Mouse (Mus musculus) neural tube, embryonic 11.5 days (tissue): ENCODE data around the gene Mgat4b. TPM values are rescaled to one million over a fixed set of nuclear protein-coding genes. Genes with fewer than 3 reads are reported as not detected.
A peak's percentile ranks its signal among the peaks of the same experiment; 100 is the strongest.

ENCODE experiments used
- ATAC-seq: fragments of 200-750 bp; cut with Nextera tagmentation; 2 replicates; pipeline ENCODE4 v1.8.0; 2017; ENCODE audit warnings: moderate number of reproducible peaks, mild to moderate bottlenecking, moderate TSS enrichment, moderate library complexity; ENCODE audit not compliant: insufficient read depth, low FRiP score, low TSS enrichment
- DNase-seq: peaks from one replicate; pipeline ENCODE4 v3.0.0-alpha.2; 2015; ENCODE audit warnings: low spot score
- H3K27ac ChIP-seq: fragments of 300-500 bp; sonication (generic); 2 replicates; pipeline ENCODE4 v1.5.1; 2014; ENCODE audit warnings: low read depth, mild to moderate bottlenecking, low read length
- H3K27me3 ChIP-seq: fragments of 300-500 bp; sonication (generic); 2 replicates; pipeline ENCODE4 v1.6.1; 2014; ENCODE audit warnings: mild to moderate bottlenecking, low read length, mixed read lengths; ENCODE audit not compliant: control insufficient read depth, insufficient read depth
- H3K36me3 ChIP-seq: fragments of 300-500 bp; sonication (generic); 2 replicates; pipeline ENCODE4 v1.6.1; 2014; ENCODE audit warnings: mild to moderate bottlenecking, low read length, moderate library complexity, mixed read lengths; ENCODE audit not compliant: control insufficient read depth, insufficient read depth
- H3K4me1 ChIP-seq: fragments of 300-500 bp; sonication (generic); 2 replicates; pipeline ENCODE4 v1.6.1; 2014; ENCODE audit warnings: low read length, mixed read lengths; ENCODE audit not compliant: control insufficient read depth, insufficient read depth
- H3K4me2 ChIP-seq: fragments of 300-500 bp; sonication (generic); 2 replicates; pipeline ENCODE4 v1.6.1; 2014; ENCODE audit warnings: low read depth, mild to moderate bottlenecking, moderate library complexity
- H3K4me3 ChIP-seq: fragments of 300-500 bp; sonication (generic); 2 replicates; pipeline ENCODE4 v1.5.1; 2014; ENCODE audit warnings: low read depth, low read length
- H3K9ac ChIP-seq: fragments of 300-500 bp; sonication (generic); 2 replicates; pipeline ENCODE4 v1.6.1; 2014; ENCODE audit warnings: mild to moderate bottlenecking, low read length
- H3K9me3 ChIP-seq: fragments of 300-500 bp; sonication (generic); 2 replicates; pipeline ENCODE4 v1.6.1; 2016; ENCODE audit warnings: low read length; ENCODE audit not compliant: control insufficient read depth
- WGBS: fragments of 180-500 bp; shearing (Covaris S2); extraction: QIAGEN DNeasy Blood & Tissue Kit; methylation state at CpG from one replicate; pipeline ENCODE4 v1.1.7; 2014; 5-methylcytosine and 5-hydroxymethylcytosine counted together
- polyA plus RNA-seq: library from polyadenylated mRNA; unstranded; fragments of >200 nt; fragmentation: Nextera tagmentation; extraction: Ambion mirVana; gene quantifications from 2 replicates; pipeline ENCODE4 v1.2.1, GENCODE M21; 2014

Gene Mgat4b
- polyA plus RNA-seq, 1 experiment from 2014 or later, result 25.1 TPM

DNA sequence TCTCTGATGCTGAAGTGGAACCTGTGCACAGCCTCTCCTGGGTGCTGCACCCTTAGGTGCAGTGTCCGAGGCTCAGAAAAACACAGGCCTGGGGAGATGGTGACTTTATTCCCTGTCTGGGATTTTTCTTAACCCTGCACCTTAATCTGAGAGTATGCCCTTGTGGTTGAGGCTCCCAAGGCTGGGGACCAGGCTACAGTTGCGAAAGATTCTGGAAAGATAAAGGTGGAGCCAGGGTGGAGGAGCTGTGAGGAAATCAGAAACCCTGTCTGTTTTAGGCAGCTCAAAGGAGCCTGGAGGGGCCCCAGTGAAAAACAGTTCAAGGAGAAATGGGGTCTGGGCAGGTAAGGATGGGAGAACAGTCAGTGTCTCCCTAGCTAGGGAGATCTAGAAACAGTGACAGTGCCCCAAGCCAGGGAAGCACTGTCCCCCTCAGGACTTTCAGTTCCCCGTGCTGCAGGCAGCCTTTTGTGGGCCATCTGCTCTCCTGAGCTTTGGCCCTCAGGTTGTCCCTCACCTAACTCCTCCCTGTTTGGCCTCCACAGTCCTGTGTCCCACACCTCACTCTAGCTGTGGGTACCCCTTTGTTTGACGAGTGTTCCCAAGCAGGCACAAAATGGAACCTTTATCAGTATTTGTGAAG is 6.2 kb downstream of the Mgat4b start:
- Histone ChIP-seq H3K4me2 (no peak overlapping the region), H3K27ac (no peak overlapping the region), H3K4me3 (no peak overlapping the region), H3K9me3 (no peaks in the 10 kb centered on the region), H3K36me3 (no peaks in the 10 kb centered on the region), H3K4me1 (no peaks in the 10 kb centered on the region), H3K9ac (no peak overlapping the region), H3K27me3 (no peaks in the 10 kb centered on the region)
- ATAC-seq, result no peak
- 62% methylated on average over 4 of the region's 4 CpGs for WGBS
- DNase-seq, result no peak

- no peaks in the 10 kb centered on the region for H3K9me3 ChIP-seq
- H3K36me3 ChIP-seq, result no peaks in the 10 kb centered on the region
- WGBS, result 68% methylated on average over 4 of the region's 4 CpGs
- ATAC-seq (no peak), DNase-seq (no peak)
- H3K4me2 ChIP-seq, result no peak overlapping the region
- no peaks in the 10 kb centered on the region for H3K4me1 ChIP-seq
- H3K9ac ChIP-seq, result no peak overlapping the region
- no peak overlapping the region for H3K27ac ChIP-seq
- no peak overlapping the region for H3K4me3 ChIP-seq
- H3K27me3 ChIP-seq, result no peaks in the 10 kb centered on the region
Observed at GRCm38 (mm10) chr11:50217811-50218210, 7.1 kb downstream of the Mgat4b start.

- ATAC-seq (no peak), DNase-seq (no peak)
- H3K27me3 ChIP-seq, result no peaks in the 10 kb centered on the region
- H3K27ac ChIP-seq, result no peak overlapping the region
- no peak overlapping the region for H3K9ac ChIP-seq
- no peaks in the 10 kb centered on the region for H3K36me3 ChIP-seq
- peaks cover 3% of the 10 kb centered on the region; the same call in 1 of the 2 replicates for H3K4me1 ChIP-seq
- H3K4me3 ChIP-seq, result no peak overlapping the region
- 46% methylated on average over 2 of the region's 2 CpGs for WGBS
- no peak overlapping the region for H3K4me2 ChIP-seq
- no peaks in the 10 kb centered on the region for H3K9me3 ChIP-seq
Observed at GRCm38 (mm10) chr11:50219833-50220232, 9.1 kb downstream of the Mgat4b start.

DNA sequence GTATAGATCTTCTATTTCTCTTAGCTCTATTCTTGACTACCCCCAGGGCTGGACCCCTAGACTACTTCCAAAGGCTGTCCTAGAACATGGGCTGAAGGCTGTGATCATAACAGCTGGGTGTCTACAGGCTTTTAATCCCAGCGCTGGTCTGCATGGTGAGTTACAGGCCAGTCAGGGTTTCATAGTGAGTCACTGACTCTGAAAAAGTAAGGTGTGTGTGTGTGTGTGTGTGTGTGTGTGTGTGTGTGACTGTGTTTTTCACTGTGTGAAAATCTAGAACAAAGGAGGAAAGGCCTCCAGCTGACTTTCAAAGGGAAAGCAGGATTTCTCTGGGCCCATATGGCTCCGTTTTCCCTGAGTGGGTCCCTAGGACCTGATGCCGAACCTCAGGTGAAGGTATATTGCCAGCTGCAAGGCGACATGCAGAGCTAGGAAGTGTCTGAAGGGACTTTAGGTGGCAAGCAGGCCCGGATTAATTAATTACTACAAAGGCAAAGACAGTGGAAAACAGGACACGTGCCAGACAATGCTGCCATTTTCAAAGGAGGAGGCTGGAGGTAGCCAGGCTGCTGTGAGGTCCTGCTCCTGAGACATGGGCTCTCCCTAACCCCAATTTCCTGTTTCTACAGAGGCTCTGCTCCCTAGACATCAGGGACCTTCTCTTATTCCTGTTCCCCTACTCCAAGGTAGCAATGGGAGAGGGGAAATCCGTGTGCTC is 12.0 kb downstream of the Mgat4b start:
- no peak for DNase-seq
- ATAC-seq, result no peak
- Histone ChIP-seq H3K4me3 (no peak overlapping the region), H3K4me2 (no peak overlapping the region), H3K9ac (no peak overlapping the region), H3K36me3 (no peaks in the 10 kb centered on the region), H3K27me3 (no peaks in the 10 kb centered on the region), H3K9me3 (no peaks in the 10 kb centered on the region), H3K4me1 (peaks cover 10% of the 10 kb centered on the region), H3K27ac (no peak overlapping the region)
- 61% methylated on average over 7 of the region's 7 CpGs for WGBS

DNA sequence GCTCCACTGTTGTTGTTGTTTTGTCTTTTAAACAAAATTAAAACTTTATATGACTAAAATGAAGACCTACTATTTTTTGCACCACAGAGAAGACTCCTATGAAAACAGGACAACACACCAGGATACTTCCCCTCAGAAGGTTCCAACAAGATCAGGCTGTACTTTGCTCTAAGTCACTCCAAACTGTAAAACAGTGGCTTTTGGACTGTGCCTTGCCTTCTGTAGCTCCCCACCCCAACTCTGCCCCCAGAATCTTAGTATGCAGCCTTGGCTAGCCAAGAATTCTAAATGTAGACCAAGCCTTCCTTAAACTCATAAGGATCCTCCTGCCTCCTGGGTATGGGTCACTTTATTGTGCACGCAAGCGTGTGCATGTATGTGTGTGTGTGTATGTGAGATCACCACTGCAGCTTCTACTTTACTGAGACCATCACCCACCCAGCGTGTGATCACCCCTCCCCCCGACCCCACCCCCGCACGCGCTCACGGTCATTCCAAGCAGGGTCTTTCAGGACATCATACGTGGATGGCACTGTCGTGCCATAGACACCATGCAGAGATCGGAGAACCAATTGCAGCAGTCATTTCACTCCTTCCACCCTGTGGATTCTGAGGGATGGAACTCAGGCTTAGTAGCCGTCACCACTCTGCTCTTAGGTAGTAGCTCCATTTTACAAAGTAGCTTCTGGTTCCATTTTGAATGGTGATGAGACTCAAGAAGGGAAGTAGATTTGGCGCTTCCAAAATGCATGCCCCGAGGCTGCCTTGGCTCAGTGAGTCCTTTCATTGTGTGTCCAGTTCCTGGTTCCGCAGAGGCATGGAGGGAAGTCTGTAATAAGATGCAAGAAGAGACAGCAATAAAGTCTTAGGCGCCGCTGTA is 13.3 kb downstream of the Mgat4b start:
- ATAC-seq (peak; percentile 27; the same call in 1 of the 2 replicates), DNase-seq (no peak)
- peaks cover 17% of the 10 kb centered on the region for H3K4me1 ChIP-seq
- H3K27ac ChIP-seq, result peak overlapping the region; percentile 37
- no peaks in the 10 kb centered on the region for H3K36me3 ChIP-seq
- H3K4me2 ChIP-seq, result peak overlapping the region; percentile 97
- H3K9me3 ChIP-seq, result no peaks in the 10 kb centered on the region
- peak overlapping the region; percentile 91 for H3K4me3 ChIP-seq
- 7% methylated on average over 17 of the region's 17 CpGs for WGBS
- H3K9ac ChIP-seq, result peak overlapping the region; percentile 92
- H3K27me3 ChIP-seq, result no peaks in the 10 kb centered on the region

GRCm38 (mm10) chr11:50224671-50225530 is 14.2 kb downstream of the Mgat4b start:
- Histone ChIP-seq H3K27ac (peak overlapping the region; percentile 37), H3K9me3 (no peaks in the 10 kb centered on the region), H3K4me1 (peaks cover 17% of the 10 kb centered on the region), H3K4me2 (peak overlapping the region; percentile 97), H3K9ac (peak overlapping the region; percentile 92), H3K4me3 (peak overlapping the region; percentile 91), H3K36me3 (no peaks in the 10 kb centered on the region), H3K27me3 (no peaks in the 10 kb centered on the region)
- DNase-seq (peak; percentile 86), ATAC-seq (peak; percentile 84)
- WGBS, result under 1% methylated on average over 66 of the region's 70 CpGs

DNA sequence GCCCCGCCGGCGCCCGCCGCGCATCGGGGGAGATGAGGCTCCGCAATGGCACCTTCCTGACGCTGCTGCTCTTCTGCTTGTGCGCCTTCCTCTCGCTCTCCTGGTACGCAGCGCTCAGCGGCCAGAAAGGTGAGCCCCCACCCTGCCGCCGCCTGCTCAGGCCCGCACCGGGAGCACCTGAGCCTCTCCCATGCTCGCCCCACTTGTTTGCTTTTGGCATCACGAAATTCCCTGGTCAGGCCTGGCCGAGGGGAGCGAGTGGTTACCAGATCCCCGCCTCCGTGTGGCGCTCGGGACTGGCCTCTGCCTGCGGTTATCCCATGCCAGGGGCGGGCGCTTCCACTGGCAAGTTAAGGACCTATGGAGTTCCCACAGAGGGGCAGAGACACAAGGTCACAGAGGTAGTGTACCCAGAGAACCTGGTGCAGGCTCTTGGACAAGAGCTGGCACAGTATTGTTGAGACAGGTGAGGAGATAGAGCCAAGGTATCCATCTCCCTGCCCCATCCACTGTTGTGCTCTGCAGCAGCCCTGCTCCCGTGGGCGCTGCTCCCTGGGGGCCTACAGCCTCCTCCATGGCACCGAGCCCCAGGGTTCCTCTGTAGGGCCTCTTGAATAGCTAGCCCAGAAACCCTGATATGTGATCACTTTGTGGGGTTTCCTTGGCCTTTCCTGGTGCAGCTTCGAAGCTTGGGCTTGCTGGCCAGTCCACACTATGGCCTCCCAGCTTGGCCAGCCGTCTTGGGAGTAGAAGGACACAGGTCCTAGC is 15.1 kb downstream of the Mgat4b start:
- H3K4me2 ChIP-seq, result peak overlapping the region; percentile 97
- peak overlapping the region; percentile 37 for H3K27ac ChIP-seq
- H3K36me3 ChIP-seq, result no peaks in the 10 kb centered on the region; the same call in 1 of the 2 replicates
- WGBS, result 2% methylated on average over 23 of the region's 34 CpGs
- peak; percentile 28; the same call in 1 of the 2 replicates for ATAC-seq
- H3K4me1 ChIP-seq, result peaks cover 17% of the 10 kb centered on the region
- peak; percentile 45 for DNase-seq
- no peaks in the 10 kb centered on the region for H3K9me3 ChIP-seq
- 0 out of 2 replicates have a peak, but pooled peaks cover under 1% of the 10 kb centered on the region for H3K27me3 ChIP-seq
- H3K9ac ChIP-seq, result peak overlapping the region; percentile 92
- peak overlapping the region; percentile 91 for H3K4me3 ChIP-seq
